Mouse (Mus musculus) cortical plate, adult 2 months (tissue): Measurements from ENCODE around the gene Lsm2.

Experiments used
- CTCF ChIP-seq: fragments of 200-500 bp; IDR thresholded peaks from 2 replicates; pipeline ENCODE4 v1.5.1; 2011; ENCODE audit warnings: mild to moderate bottlenecking, control low read depth, low read length; ENCODE audit not compliant: insufficient read depth; ENCODE audit errors: extremely low read depth
- POLR2A ChIP-seq: fragments of 200-500 bp; IDR thresholded peaks from 2 replicates; pipeline ENCODE4 v1.6.1; 2011; ENCODE audit warnings: mild to moderate bottlenecking, low read length, control low read depth; ENCODE audit not compliant: insufficient read depth; ENCODE audit errors: extremely low read depth

DNA sequence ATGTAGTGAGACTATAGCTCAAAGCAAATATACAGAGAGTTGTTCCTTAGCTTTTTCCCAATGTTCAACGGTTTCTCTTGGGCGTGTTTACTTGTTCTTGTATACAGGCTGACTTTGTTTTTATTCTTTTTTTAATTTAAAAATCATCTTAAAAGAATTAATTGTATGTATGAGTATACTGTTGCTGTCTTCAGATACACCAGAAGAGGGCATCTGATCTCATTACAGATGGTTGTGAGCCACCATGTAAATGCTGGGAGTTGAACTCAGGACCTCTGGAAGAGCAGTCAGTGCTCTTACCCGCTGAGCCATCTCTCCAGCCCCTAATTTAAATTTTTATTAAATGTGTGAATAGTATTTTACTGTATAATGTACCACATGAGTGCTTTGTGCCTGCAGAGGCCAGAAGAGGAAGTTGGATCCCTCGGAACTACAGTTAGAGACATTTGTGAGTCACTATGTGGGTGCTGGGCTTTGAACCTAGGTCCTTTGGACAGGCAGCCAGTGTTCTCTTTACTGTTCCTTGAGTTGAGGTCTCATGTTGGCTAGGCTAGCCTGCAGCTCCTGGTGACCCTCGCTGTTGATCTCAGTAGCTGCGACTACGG lies 25.8 kb downstream of the Lsm2 start:
- TF ChIP-seq CTCF (no peak), POLR2A (no peak)
